Mouse (Mus musculus) ES-E14 (cell line): ENCODE results near the gene Krtap26-1.

ENCODE experiments used
- HCFC1 ChIP-seq: IDR thresholded peaks from 2 replicates; pipeline ENCODE4 v1.6.1; 2012; ENCODE audit warnings: low read length, inconsistent platforms, borderline replicate concordance; ENCODE audit not compliant: insufficient read depth
- ZC3H11A ChIP-seq: IDR thresholded peaks from 2 replicates; pipeline ENCODE4 v1.6.1; 2012; ENCODE audit warnings: low read depth, mild to moderate bottlenecking, inconsistent platforms, low read length, borderline replicate concordance
- ZNF384 ChIP-seq: IDR thresholded peaks from 2 replicates; pipeline ENCODE4 v1.6.1; 2012; ENCODE audit warnings: low read depth, low read length, inconsistent platforms

- TF ChIP-seq HCFC1 (no peak), ZC3H11A (no peak), ZNF384 (no peak)
These were observed 43.0 kb downstream of the Krtap26-1 start for GRCm38 (mm10) chr16:88604570-88604969.
